Mouse (Mus musculus) MEL-GATA-1-ER (cell line): Measurements from ENCODE around the gene Csrp2.

Source experiments
- DNase-seq: peaks from one replicate; pipeline ENCODE4 v3.0.0-alpha.2; 2012; ENCODE audit warnings: low read depth; ENCODE audit errors: extremely low read depth

The Csrp2 gene

DNA sequence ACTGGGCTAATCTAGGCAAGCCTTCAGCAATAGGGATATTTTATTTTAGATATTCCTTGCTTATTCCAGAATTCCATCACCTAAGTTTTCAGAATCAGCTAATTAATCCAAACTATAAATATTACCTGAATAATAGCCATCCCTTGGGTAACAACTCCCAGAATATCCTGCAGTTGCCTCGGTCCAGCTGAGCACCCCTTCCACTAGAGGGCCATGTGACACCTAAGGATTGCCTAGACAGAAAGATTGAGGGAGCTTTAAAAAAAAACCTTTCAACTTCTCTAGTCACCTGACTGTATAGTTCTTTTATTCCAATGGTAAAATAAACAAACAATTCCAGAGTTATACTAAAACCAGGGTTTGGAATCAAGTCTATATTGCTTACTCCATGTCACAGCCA lies 42.6 kb downstream of the Csrp2 start:
- no peak for DNase-seq

DNA sequence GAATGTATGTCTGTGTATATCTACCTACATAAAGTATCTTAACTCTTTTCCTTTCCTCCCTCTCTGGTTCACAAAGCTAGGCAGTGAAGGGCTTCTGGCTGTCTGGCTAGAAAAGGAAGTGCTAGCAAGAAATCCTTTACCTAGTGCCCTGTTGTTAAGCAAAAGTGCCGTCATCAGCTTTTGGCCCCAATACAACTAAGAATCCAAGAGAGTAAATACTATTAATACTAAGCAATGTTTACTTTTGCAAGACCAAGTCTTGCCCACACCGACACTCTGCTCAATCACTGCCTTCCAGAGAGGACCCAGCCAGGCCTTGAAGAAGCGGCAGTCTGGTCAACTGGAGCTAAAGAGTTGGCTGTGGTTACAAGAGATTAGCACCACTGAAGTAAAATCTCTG lies 51.5 kb downstream of the Csrp2 start:
- no peak for DNase-seq

DNA sequence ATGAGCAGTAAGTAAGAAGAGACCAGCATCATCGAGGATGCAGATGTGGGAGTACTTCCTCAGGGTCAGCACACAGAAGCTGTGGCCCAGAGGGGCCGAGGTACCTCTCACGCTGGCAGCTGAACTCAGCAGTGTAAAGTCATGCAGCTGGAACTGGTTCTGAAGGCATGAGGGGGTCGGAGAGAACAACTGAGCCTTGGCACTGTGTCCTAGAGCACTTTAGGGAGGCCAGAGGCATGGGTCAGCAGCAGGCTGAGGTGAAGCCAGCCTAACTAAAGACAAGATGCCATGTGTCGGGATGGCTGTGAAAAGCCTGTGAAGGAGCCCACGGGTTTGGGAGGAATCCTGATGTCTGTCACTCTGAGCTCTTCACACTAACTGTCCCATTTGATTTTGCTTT lies 51.9 kb downstream of the Csrp2 start:
- DNase-seq: no peak

DNA sequence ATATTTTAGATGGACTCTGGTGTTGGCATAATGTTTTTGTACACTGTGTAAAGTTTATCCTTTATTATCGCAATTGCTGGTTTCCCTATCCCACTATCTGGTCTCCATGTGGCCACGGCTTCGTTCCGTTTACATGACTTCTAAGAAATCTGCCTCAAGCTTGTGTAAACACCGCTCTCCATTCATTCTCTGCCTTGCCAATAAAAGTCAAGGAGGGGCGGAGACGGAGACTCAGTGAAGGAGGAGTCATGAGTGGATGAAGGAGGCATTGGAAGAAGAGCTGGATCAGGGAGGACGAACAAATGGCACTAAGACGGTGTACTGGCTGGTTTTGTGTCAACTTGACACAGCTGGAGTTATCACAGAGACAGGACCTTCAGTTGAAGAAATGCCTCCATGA lies 52.4 kb downstream of the Csrp2 start:
- no peak for DNase-seq

DNA sequence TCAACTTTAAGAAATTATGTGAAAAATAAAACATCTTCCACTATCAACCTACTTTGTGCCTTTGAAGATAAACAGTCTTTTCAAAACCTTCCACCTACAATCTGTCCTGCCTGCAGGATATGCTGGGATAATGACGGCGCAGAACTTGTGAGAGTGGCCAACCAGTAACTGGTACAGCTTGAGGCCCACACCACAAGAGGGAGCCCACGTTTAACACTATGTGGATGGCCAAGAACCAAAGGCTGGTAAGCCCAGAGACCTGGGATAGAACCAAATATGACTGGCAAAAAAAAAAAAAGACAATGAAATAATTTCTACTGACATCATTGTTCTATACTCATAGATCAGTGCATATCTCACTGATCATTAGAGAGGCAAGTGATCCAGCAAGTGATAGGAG lies 54.9 kb downstream of the Csrp2 start:
- no peak for DNase-seq

DNA sequence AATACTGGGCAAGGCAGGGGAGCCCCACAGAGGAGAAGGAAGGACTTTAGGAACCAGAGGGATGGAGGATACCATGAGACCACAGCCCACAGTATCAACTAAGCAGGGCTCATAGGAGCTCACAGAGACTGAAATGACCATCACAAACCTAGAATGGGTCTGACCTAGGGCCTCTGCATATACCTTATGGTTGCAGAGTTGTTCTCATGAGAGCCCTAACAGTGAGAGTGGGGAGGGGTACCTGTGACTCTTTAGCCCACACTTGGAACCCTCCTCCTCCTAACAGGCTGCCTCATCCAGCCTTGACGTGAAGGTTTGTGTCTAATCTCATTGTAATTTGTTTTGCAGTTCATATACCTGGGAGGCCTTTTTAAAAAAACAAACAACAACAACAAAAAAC lies 55.3 kb downstream of the Csrp2 start:
- no peak for DNase-seq

DNA sequence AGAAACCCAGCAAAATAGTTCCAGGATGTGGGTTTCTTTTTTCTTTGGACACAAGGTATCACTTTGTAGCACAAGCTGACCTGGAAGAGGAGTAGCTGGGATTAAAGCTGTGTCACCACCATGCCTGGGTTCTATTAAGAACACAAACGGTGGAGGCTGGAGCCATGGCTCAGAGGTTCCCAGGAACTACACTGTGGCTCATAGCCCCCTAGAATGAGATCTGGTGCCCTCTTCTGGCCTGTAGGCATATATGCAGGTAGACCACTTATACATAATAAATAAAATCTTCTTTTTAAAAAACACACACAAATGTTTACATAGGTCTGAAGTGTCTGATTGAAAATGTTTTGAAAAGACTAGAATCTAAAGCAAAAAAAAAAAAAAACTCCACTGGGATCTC lies 56.5 kb downstream of the Csrp2 start:
- peak; percentile 31 for DNase-seq

DNA sequence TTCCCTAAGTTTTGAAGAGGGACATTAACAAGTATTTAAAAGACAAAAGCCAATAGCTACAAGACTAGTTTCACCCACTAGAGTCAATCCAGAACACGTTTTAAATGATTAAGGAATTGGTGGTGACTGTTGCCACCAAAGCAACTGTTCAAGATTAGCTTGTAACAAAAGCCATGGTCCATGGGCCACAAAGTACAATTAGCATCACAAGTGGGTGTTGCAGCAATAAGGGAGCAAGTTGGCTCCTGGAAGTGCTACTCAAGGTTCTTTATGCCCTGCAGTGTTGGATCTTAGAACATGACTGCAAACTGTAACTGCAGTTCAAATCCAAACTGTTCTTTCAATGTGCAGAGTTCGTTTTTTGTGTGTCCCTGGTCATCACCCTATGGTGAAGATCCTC lies 57.8 kb downstream of the Csrp2 start:
- DNase-seq: no peak

DNA sequence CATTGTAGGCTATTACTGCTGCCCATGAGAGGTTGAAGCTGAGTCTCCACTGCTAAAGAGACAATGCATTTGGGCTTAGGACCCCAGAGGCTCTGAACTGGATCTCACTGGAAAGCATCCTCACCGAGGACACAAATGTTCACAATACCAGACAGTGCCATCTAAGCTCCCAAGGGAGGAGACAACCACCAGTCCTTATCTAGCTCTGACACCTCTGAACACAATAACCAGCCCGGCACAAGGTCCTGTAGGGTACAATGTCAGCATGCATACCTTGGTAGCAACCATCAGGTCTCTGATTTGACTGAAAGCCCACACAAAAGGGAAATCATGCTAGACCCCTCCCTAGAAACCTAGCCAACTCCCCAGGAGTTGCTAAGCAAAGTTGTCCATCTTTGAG lies 59.8 kb downstream of the Csrp2 start:
- no peak for DNase-seq

DNA sequence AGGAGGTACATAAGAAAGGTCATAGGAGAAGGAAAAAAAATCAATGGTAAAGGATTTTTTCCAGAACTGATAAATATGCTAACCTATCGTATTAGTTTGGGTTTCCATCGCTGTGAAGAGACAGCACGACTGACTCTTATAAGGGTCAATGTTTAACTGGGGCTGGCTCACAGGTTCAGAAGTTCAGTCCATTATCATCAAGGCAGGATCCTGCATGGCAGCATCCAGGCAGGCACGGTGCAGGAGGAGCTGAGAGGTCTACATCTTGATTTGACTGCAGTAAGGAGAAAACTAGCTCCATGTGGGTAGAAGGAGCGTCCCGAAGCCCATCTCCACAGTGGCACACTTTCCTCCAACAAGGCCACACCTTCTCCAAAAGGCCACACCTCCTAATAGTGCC lies 60.9 kb downstream of the Csrp2 start:
- DNase-seq: no peak

DNA sequence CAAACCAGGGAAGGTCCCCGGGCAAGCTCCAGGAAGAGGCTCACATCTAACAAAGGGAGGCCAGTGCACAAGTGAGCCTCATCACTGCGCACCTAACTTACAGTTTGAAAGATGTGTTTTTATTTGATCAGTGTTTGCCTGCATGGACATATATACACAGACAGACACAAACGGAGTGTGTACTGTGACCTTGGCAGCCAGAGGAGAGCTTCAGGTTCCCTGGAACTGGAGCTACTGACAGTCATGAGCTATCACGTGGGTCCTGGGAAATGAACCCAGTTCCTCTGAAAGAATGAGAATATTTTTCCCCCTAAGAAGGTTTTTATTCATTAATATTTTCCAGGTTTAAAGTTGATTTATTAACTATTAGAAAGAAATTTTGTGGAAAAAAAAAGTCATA lies 63.2 kb downstream of the Csrp2 start:
- no peak for DNase-seq

DNA sequence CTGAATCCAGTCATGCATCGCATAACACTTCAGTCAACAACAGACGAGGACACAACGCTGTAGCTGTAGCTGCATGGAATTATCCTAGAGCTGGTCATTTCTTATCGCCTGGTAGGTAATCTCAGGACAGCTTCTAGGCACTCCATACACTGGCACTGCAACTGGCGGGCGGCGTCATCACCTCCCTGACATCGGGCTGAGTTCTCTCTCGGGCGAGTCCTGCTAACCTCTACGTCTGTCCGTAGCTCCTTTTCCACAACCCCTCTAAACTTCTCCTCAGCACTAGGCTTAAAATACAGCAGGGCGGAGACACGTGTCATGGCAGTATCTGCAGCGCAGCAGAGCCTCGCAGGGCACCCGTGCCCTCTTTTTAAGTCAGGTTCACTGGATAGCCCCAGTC lies 67.1 kb downstream of the Csrp2 start:
- DNase-seq: no peak
